Mouse (Mus musculus): ENCODE data around the gene Farsb.

The Farsb gene

DNA sequence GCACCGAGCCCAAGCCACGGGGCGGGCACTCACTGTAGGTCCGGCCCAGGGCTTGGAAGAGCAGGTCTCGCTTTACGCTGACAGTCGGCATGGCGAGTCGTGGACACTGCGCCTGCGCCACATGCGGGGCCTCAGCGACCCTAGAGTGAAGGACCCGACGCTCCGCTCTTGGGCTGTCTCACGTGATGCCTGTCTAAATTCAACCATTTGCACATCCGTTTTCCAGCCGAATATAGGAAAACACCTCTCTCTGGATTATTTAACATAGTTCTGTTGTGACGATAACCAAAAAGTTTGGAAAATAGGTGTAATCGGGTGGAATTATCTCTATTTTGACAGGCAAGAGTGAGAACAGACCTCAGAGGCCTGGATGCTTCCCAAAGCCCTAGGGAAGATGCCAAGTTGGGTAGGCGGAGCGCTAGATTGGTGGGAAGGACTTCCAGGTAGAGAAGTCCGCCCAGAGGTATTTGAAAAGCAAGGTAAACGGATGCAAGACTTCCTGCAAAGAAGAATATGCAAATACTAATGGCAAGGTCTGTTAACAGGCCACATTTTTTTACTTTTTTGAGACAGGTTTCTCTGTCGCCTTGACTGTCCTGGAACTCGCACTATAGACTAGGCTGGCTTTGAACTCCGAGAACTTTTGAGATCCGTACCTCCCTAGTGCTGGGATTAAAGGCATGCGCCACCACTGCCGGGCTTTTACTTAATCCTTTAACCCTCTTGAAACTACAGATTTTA lies at the start of gene Farsb:
TSS of gene Farsb (minus strand) at position 146 of the 741 bp plus-strand sequence.
- peak; percentile 95 for DNase-seq

DNA sequence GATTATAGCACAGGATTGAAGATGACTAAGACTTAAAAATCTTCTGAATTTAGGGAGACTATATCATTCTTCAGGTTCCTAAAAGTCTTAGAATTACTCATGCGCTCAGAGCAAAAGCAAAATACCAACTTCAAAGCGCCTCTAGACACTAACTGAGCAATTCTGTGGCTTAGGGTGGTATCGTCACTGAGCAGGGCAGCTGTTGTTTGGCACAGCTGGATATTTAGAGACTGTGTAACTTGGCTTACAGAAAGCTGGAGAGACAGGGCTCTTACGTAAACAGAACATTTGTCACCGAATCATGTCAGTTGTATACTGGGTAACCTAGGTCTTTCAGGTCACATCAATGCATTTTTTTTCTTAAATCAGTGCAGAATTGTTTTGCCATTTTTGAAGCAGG lies 49.7 kb upstream of the Farsb start:
- DNase-seq, result no peak

DNA sequence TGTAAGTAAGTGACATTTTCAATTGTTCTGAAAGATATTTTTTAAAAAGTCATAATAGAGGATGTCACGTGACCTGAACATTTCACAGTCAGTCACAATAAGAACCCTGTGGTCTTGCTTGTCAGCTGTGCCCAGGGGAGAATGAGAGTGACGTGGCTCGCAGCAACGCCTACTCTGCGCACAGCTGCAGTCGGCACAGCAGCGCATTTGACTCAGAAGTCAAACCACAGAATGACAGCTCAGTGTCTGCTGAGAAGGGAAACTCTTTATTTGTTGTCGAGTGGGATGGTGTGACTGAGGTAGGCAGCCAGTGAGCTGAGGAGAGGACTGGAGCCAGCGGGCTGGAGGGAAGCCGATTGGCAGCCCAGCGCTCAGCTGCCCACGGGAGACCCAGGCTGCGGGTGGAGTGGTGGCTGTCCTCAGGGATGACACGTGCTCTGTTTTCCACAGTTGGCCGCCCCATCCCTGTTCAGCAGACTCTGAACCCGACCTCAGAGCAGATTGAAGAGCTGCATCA lies 48.9 kb upstream of the Farsb start:
- DNase-seq, result peak; percentile 27

DNA sequence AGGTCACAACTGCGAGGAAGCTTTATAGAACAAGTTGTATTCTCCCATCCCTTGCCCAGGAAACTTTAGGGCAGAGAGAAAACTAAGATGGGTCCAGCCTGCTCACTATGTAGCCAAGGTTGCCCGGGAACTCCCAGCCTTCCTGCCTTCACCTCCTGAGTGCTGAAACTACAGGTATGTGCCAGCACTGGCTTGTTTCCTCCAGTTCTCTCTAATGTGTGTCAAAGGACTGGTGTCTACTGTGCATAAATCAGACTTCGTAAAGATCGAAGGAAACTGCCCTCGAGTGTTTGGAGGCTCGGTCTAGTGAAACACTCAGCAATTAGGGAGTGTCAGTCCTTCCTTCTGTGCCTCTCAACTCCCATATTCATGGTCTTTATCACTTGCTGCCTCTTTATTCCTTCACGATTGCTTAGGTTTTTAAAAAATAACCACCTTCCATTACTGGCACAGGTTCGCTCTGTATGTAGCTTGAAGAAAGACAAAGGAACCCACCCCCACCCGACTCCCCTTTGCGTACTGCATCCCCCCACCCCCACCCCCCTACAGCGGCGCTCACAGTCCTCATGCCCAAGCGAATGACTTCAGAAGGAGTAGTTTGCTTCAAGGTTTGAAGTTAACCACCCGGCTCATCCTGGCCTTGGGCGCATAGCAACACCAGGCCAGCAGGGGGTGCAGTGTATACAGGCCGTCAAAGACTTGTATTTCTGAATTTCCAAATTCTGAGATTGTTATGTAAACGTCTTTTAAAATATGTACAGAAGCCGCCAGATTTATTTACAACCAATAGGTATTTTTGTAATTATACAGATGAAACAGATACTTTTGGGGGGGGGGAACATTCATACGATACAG lies 47.8 kb upstream of the Farsb start:
- DNase-seq, result peak; percentile 80

DNA sequence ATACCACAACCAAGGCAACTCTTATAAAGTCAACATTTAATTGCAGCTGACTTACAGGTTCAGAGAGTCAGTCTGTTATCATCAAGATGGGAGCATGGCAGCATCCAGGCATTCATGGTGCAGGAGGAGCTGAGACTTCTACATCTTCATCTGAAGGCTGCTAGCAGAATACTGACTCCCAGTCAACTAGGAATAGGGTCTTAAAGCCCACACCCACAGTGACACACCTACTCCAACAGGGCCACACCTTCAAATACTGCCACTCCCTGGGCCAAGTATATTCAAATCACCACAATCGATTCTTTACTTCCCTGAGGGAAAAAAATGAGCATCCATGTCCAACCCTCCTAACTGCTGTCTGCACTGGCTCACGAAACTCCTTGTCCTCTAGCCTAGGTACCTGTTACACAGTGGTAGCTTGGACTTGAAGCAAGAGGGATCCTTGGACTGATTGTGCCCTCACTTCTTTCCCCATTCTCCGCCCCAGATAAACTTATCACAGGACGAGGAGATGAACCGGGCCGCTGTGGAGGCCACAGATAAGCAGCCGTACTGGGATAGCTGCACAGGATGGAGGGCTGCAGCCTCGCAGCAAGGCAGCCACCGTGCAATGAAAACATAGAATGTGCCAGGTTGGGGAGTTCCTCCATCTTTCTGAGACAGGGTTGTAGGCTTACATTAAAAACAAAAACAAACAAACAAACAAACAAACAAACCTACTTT lies 45.9 kb upstream of the Farsb start:
- DNase-seq, result no peak

DNA sequence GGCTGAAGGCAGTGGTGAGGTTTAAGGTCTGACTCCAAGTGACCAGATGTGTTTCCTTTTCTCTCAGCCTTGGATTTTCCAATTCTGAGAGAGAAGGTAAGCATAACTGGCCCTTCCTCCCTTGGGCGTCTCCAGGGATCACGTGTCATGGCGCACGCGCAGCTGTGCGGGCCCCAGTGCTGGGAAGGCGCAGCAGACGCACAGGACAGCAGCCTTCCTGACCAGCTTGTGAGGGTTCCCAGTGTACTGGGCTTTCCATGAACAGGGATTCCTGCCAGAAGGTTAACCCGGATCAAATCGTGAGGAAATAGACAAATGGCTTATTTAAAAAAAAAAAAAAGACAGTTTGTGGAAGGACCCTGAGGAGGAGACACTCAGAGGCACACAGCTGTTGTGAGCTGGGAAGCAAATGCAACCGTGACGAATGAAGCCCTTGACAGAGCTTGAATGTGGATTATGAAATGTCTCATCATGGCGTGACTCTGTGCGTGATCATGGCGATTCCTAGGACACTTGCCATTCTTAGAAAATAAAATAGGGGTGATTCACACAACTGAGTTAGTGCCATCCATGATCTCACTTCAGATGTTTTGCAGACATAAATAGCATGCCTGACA lies 43.6 kb upstream of the Farsb start:
- no peak for DNase-seq

DNA sequence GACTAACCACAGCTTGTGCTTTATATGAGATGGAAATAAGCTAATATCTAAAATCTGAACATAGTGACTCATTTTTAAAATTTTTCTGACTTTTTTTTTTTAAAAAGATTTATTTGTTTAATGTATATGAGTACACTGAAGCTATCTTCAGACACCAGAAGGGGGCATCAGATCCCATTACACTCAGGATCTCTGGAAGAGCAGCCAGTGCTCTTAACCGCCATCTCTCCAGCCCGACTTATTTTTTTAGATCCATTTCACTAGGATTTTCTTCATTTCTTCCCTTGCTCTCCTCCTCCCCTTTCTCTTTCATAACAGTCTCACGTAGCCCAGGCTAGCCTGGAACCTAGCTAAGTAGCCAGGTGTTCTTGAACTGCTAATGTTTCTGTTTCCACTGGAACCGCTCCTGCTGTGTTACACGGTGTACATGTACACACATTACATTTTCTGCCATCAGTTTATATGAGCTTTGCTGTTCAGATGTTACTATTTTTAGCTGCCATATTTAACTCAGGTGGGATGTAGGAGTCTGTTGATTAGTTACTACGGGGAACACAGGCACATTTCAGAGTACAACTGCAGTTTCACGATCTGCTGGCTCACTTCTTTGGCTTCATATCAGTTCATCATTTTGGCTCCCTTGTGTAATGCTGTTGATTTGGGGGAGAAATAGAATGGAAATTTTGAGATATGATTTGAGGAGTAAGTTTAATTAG lies 42.0 kb upstream of the Farsb start:
- no peak for DNase-seq

DNA sequence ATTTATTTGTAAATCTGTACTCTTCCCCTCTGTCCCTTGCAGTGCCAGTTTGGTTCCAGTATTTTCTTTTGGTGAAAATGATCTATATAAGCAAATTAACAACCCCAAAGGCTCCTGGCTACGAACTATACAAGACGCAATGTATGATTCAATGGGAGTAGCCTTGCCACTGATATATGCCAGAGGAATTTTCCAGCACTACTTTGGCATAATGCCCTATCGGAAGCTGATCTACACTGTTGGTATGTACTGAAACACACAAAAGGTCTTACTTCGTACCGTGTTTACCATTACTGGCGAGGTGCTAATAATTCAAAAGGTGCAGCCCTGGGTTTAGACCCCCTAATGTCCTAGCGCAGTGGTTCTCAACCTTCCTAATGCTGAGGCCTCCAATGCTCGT lies 40.3 kb upstream of the Farsb start:
- DNase-seq, result no peak

DNA sequence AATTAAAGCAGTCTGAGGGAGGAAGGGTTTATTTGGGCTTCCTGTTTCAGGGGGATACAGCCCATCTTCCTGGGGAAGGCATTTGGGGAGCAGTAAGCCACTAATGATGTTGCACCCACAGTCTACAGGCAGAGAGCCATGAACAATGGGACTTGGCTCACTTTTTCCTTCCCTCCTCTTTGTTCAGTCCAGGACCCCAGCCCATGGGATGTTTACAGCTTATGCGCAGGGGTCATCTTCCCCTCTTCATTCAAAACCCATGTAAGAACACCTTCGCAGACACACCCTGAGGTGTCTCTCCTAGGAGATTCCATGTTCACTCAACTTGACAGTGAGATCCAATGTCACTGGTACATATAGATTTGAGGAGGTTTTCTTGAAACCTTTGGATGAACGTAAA lies 39.7 kb upstream of the Farsb start:
- DNase-seq, result no peak

DNA sequence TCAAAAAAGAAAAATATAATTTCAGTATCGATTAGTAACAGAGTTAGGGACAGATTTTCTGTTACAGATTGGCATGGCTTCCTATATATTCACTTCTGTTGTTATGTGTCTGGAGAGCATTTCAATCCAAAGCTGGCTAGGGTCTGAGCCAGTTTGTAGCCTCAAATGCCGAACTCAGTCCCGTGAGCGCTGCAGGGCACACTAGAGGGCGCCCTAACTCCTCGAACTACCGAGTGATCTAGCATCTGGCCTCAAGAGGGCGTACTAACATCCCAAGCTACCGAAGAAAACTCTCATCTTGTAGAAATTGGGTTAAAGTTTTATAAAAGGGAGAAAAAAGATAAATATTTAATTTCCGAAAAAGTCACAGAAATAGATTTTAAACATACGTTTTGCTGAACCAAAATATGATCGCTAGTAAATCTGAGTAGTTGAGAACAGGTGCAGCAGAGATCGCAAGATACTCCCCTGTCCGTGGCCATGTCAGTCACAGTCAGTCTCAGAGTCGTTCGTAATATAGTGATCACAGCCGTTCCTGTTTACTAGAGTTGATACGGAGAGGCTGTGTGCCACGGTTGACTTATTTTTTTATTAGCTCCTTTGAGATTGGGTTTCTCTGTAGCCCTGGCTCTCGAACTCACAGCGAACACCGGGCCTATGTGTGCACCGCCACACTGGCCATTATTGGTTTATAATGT lies 36.6 kb upstream of the Farsb start:
- peak; percentile 82 for DNase-seq

DNA sequence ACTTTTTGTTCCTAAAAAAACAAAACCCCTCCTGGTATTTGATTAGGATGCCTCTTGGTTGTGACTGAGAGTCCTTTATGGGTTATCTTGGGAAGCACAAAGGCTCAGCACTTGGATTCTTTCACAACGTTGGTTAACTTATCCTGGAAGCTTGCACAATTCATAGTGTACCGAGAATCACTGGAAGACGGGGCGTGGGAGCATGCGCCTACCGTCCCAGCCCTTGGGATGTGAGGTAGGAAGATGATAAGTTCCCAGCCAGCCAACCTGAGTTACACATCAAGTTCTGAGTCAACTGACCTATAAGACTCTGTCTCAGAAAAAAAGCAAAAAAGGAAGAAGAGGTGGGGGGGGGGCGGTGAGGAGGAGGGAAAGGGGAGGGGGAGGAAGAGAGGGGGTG lies 30.2 kb upstream of the Farsb start:
- DNase-seq, result no peak

DNA sequence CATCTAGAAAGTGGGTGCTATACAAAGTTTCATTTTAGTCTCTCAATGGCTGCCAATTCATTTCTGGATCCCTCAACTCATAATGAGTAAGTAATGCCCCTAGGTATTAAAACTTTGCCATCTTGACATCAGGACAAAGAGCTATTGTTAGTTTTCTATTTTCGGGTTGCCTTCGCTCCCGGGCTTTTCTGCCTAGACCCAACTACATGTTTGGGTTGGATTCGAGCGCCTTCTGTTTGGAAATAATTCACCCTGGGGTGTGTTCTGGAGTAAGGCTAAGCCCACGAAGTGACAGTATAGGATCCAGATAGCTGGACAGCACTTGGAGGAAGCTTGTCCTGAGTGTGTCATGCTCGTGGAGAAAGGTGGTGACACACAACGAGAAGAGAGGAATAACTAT lies 24.1 kb upstream of the Farsb start:
- DNase-seq, result no peak

DNA sequence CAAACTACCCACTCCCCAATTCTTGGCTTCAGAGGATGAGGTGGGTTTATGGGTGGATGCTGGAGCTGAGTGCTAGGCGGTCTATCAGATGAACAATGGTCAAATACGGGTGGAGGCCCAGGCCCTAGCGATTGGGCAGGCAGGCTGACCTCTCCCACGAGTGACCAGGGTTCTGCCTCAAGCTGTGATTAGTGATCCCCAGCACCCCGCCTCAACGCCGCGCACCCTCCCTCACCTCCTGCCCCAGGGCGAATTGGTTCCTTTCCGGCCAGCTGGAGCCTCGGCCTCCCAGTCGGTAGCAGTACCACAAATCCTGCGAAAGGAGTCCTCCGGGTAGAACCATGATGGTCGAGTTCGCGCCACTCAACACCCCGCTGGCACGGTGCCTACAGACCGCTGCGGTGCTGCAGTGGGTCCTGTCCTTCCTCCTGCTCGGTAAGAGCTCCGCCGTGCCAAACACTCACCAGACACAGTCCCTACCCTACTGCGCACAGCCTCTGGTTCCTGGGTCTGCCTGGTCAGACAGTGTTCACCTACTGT lies 23.0 kb upstream of the Farsb start, which contains the start of gene BC035947:
TSS of gene BC035947 (minus strand) at position 538 of the 540 bp plus-strand sequence.
- peak; percentile 65 for DNase-seq

DNA sequence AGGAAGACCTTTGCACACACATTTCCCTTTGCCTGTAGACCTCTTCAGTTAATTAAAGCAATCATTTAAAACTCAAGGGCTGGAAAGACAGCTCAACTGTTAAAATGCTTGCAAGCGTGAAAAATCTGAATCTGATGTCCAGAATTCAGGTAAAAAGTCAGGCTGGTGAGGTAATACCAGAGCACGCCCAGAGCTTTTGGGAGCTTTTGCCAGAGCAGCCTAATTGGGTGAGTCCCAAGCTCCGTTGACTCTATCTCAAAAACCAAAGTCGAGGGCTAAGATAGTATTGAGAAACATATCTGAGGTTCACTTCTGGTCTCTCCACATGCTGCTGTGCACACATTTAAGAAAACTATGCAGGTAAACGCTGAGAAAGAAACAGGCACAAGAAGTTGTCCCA lies 22.2 kb upstream of the Farsb start, which contains the start of gene Mogat1:
TSS of gene Mogat1 (plus strand) at position 130 of the 400 bp plus-strand sequence.
- DNase-seq, result peak; percentile 89

DNA sequence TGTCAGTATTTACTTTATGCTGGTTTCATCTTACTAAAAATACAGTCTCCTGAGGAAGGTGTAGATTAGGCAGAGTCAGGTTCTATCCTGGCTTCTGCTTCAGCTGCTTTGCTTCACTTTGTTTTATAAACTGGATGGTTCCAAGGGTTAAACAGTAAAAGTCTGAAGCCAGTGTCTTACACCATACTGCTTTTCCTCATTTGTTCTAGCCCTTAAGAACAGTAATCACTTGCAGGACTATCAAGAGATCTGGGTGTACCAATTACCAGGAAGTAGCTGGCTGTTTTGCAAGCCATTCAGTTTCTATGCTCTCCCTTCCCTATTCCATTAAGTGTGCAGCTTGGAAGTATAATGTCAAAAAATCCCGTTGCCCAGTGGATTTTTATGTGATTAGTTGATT lies 18.4 kb upstream of the Farsb start:
- no peak for DNase-seq

DNA sequence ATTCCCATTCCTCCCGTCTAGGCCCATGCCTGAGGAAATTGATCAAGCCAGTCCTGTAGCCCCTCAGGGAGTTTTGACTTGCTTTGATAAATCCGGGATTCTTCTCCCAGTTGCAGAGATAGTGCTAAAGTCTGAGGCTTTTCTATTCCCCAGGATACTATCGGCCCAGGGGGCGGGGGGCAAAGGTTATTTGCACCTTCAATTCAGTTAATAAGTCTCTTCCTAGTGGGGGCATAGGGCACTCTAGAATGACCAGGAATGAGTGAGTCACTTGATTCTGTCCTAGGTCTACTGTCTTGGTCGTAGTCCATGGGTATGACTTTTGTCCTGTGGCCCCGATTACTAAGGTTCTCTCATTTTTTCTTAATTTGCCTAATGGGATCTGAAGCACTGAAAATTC lies 13.8 kb upstream of the Farsb start:
- peak; percentile 94 for DNase-seq

DNA sequence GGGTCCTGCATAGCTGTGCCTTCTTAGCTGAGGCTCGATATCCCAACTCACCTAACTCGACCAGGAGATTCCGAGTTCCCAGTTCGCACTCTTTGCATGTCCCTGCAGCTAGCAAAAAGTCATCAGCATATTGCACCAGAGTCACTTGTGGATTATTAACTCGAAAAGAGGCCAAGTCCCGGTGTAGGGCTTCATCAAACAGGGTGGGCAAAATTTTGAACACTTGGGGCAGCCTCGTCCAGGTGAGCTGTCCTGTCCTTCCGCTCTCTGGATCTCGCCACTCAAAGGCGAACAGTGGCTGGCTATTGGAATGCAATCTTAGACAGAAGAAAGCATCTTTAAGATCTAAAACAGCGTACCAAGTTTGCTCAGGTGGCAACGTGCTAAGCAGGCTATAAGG lies 13.2 kb upstream of the Farsb start:
- peak; percentile 78 for DNase-seq

DNA sequence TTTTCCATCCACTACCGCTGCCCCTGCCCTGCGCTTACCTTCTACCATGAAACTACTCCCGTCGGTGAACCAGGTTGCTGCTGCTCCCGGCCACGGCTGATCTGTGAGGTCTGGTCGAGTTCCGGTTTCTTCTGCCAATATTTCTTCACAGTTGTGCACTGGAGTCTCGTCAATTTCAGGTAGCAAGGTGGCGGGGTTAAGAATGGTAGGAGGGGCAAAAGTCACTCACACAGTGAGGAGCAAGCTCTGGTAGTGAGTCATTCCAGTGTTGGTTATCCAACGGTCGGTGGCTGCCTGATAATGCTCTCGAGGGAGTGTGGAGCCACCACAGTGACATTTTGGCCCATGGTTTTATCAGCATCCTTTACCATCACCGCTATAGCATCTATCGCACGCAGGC lies 12.3 kb upstream of the Farsb start:
- peak; percentile 77 for DNase-seq

DNA sequence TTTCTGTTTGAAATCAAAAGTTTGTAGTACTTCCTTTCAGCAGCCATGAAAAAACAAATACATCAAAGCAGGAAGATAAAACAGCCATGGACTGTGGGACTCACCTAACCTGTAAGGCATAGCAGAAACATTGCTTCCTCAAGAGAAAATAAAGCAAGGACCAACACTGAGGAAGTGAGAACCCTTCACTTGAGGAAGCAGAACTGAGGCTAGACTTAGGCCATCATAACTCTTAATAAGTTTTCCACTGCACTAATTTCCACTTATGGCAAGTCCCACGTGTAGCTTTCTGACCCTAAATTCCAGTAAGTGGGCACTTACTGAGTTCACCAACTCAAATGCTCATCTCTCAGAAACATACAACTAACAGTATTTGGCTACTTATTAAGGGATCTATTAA lies 1.4 kb upstream of the Farsb start:
- no peak for DNase-seq

DNA sequence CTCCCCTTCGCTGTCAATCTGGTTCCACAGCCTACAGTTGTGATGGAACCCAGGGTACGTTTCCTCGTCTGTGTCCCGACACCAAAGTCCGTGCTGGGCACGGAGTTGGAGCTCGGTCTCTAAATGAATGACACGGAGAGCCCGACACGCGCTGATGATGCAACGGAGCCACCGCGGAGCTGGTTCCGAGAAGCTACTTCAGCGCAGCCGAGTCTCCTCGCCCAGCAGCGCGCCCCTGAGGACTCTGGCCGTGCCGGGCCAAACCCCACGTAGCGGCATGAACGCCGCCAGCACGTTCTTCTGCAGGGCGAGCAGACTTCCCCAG lies 308 bp downstream of the Farsb start:
- DNase-seq, result no peak

DNA sequence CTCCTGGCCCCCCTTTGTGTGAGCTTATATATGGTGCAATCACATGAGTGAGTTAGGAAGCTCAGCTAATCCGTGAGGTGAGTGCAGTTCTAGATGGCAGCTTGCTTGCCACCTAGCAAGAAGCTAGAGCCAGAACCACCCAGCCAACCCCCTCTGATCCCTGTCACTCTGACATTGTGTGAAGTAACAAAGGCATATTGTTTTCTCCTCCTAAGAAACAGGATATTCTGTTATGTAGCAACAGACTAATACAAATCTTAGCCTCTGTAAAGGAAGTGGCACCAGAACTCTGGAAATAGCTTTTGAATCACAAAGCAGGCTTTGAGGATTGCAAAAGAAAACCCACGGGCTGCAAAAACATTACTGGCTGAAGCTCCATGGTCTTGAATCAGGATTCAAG lies 4.3 kb downstream of the Farsb start:
- no peak for DNase-seq

Measured in kidney, adult 9 months (tissue).